Mouse (Mus musculus) regulatory T cell (primary cell): ENCODE data around the gene Pcyox1.
"Not testable (repeated sequence)": the region's sequence is repeated elsewhere in the genome, so short reads cannot be mapped to it uniquely, and the experiment has no call there.

ENCODE experiments used
- in situ Hi-C: fragments of 300-600 bp; cut with MboI, MseI; formaldehyde crosslinking; loops from one replicate; pipeline ENCODE4 v1.15.1; 2025; ENCODE audit warnings: high pct_unique_total_duplicates

The Pcyox1 gene

GRCm38 (mm10) chr6:86398986-86399385 lies 2.0 kb upstream of the Pcyox1 start:
- in situ Hi-C loops: no loop called here

DNA sequence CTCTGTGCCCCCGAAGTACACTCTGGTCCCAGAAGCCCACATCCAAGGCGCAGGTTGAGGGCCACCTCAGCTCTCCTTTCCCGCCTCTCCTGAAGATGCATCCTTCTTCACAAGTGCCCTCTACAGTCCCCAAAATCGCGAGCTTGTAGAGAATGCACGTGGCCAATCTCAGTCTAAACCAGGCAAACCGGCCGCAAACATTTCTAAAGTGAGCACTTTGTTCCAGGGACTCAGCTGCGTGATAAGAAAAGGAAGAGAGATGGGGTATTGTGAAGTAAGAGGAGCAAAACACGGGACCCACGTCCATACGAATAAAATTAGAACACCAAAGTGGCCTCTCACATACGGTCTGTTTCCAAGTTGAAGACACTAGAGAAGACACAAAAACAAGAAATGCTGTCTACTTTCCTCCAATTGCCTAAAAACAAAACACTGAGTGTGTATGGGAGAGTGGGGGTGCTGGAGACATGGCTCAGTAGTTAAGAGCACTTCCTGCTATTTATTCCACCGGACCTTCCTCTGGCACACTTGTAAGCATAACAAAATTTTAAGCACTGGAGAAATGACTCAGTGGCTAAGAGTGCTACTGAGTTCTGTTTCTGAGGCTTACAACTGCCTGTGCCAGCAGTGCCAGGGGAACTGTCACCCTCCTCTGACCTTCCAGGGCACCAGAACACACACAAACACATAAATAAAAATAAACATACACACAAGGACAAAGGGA lies 465 bp upstream of the Pcyox1 start:
- in situ Hi-C loops: no loop called here

DNA sequence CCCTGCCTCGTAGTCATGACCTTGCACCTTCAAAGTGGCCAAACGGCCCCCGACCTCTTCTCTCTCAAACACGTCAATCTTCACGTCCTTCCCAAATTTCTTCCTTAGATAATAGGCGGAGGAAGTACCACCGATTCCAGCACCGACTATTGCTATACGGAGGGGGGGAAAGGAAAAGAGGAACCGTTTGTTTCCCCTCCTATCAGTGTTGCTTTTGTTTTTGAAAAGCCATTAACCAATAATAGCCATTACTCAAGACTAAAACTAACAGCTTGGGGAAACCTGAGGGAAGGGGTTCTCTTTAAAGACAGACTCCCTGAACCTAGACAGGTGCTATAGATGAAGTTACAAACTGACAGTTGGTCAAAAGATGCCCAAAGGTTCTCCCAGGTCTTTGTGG lies 985 bp downstream of the Pcyox1 start:
- in situ Hi-C loops: no loop called here

GRCm38 (mm10) chr6:86395021-86395420 lies 1.9 kb downstream of the Pcyox1 start:
- in situ Hi-C loops: no loop called here

GRCm38 (mm10) chr6:86394078-86394720 lies 2.8 kb downstream of the Pcyox1 start:
- in situ Hi-C loops: no loop called here

GRCm38 (mm10) chr6:86393187-86393586 lies 3.8 kb downstream of the Pcyox1 start:
- in situ Hi-C loops: no loop called here

DNA sequence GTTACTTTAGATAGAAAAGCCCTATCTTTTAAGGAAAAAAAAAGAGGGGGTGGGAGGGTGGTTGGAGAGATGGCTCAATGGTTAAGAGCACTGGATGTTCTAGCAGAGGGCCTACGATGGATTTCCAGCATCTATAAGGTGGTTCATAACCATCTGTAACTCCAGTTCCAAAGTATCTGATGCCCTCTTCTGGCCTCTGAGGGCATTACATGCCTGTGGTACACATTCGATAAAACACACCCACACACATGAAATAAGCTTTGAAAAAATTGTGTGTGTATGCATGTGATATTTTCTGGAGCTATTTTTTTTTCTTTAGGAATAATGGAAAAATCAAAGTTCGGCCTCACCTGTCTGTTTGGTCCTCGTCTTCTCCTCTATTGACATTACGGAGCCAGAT lies 5.6 kb downstream of the Pcyox1 start:
- in situ Hi-C loops: no loop called here

GRCm38 (mm10) chr6:86388461-86388860 lies 8.5 kb downstream of the Pcyox1 start:
- in situ Hi-C loops: no loop called here

GRCm38 (mm10) chr6:86387313-86387712 lies 9.6 kb downstream of the Pcyox1 start:
- in situ Hi-C loops: no loop called here

DNA sequence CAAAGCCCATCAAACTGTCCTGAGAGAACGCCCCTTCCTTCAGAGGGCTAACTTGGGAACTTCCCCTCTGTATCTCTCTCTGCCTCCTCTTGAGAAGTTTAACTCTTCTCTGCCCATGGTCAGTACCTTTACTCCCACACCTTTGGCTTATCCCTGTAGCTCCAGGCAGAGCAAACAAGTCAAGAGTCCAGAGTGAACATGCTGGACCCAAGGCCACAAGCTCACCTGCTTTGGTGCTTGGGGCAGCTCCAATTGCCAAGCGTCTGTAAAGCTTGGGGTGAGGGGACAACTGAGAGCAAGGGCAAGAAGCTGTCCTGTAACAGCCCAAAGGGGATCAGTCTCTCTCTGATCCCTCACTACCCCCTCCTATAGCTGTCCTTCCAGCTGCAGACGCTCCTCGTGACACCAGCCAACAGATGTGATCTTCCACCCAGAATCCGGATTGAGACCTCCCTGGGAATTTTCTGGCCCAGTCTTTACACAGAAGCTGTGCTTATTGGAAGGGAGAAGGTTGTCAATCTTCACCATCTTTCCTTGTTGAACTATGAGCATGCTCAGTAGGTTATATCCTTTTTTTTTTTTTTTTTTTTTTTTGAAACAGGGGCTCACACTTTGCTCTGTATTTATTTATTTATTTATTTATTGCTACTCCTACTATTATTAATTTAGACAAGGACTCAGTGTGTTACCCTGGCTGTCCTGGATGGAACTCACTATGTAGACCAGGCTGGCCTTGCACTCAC lies 11.4 kb downstream of the Pcyox1 start:
- in situ Hi-C loops: no loop called here

GRCm38 (mm10) chr6:86384692-86385091 lies 12.3 kb downstream of the Pcyox1 start:
- in situ Hi-C loops: no loop called here

DNA sequence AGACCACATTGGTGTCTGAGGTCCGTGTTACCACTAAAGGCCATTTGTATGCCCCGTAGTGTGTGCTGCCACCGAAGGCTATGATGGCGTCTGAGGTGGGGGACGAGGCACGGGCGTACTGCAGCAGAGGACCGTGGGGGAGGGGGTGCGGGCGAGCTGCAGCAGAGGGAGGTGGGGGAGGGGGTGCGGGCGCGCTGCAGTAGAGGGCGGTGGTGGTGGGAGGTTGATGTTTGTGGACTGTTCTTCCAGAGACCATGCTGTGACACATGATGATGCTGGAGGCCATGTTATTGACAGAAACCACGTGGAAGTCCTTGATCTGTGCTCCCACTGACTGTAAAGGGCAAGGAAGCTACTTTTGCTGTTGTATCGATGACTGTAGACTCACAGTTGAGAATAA lies 13.6 kb downstream of the Pcyox1 start:
- in situ Hi-C loops: no loop called here

DNA sequence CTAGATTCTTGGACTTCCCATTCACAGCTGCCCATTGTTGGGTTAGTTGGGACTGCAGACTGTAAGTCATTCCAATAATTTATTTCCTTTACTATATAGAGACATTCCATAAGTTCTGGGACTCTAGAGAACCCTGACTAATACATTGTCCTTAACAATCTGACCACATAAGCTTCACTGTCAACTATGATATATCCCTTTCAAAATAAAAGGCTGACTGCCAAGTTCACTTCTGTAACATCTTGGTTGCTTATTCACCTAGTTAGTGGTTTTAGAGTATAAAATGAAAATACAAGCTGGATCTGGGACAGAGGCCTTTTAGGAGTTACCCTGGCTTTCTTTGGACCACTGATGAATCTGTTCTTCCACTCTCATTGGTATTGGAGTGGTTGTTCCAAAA lies 14.4 kb downstream of the Pcyox1 start:
- in situ Hi-C loops: no loop called here

DNA sequence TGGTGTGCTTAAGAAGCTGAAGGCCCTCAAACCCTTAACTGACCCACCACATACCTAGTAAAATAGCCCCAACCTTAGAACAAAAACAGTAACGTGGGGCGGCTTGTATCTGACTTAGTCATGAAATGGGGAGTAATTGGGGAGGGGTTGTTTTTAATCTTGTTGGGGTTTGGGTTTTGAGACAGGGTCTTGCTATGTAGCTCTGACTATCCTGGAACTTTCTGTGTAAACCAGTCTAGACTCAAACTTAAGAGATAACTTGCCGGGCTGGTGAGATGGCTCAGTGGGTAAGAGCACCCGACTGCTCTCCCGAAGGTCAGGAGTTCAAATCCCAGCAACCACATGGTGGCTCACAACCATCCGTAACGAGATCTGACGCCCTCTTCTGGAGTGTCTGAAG lies 16.8 kb downstream of the Pcyox1 start:
- in situ Hi-C loops: not testable (repeated sequence)

DNA sequence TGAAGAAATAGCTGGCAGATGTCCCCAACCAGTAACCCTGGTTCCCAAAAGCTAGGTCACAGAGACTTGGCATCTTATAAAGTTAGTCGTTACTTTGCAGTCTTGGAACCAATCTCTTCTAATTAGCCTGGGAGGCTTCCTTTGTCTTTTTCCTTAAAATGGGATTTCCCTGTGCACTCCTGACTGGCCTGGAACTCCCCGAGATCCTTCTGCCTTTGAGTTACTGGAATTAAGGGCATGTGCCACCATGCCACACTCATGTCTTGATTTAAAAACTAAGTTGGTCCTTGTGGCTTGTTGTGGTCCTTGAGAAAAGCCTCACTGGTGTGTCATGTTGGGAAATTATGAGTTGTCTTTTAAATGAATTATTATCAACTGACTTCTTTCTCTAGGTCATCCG lies 18.6 kb downstream of the Pcyox1 start:
- in situ Hi-C loops: no loop called here

DNA sequence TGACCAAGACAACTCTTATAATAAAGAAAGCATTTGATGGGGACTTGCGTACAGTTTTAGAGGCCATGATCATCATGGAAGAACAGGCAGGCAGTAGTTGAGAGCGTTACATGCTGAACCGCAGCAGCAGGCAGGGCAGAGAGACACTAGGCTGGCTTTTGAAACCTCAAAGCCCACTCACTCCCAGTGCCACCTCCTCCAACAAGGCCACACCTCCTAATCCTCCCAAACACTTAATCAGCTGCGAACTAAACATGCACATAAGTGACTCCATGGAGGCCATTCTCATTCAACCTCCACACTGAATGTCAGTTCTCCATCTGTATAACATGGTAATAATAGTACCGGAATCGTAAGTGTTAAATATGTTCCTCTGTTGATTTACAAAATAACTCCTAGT lies 23.4 kb downstream of the Pcyox1 start:
- in situ Hi-C loops: loop anchor here (25.0 kb wide), 1 partner anchor 461 kb away; the partner anchor contains the start of genes Nat8f1, Nat8f4 and Tprkb

- in situ Hi-C loops: loop anchor here (25.0 kb wide), 1 partner anchor 460 kb away; the partner anchor contains the start of genes Nat8f1, Nat8f4 and Tprkb
Observed at GRCm38 (mm10) chr6:86371950-86372516, 24.9 kb downstream of the Pcyox1 start.

GRCm38 (mm10) chr6:86371340-86371911 lies 25.5 kb downstream of the Pcyox1 start:
- in situ Hi-C loops: loop anchor here (25.0 kb wide), 1 partner anchor 459 kb away; the partner anchor contains the start of genes Nat8f1, Nat8f4 and Tprkb

DNA sequence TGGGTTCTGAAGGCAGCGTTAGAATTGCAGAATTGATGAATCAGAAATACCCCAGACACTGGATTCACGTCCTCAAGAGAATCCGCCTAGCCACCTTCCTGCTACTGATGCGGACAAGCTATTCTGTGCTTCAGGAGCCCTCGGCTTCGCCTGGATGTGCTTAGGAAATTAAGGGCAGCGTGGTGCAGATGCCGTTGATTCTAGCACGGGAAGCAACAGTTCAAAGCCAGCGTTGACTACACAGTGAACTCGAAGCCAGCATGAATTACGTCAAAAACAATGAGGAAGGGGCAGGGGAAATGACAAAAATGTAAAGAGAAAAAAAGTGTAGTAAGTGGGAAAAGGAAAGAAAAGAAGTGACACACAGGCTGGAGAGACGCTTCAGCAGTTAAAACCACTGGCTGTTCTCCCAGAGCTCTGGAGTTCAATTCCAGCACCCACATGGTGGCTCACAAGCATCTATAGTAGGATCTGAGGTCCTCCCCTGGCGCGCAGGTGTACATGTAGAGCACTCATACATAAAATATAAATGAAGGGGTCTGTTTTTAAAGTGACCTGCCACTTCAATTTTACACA lies 26.1 kb downstream of the Pcyox1 start, which contains the start of gene Snrpg:
Gene Snrpg, plus strand, starts transcription at position 541 of the 576 bp plus-strand sequence.
- in situ Hi-C loops: loop anchor here (25.0 kb wide), 1 partner anchor 459 kb away; the partner anchor contains the start of genes Nat8f1, Nat8f4 and Tprkb

DNA sequence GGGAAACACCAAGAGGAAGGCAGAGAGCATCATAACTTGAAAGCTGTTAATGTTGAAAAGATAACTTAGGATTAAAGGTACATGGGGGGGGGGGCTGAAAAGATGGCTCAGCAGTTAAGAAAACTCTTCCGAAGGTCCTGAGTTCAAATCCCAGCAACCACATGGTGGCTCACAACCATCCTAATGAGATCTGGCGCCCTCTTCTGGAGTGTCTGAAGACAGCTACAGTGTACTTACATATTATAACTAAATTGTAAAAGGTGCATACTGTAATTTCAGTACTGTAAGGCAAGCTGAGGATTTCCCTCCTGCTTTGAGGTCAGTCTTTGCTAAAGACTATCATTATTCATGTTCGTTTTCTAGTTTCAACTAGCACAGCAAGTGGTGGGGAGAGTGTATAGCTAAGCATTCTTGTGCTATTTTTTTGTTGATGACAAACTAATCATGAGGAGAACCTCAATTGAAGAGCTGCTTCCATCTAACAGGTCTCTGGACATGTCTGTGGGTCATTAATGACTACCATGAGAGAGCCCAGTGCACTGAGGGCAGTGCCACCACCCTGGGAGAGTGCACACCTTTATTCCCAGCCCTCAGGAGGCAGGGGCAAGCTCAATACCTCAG lies 26.8 kb downstream of the Pcyox1 start:
- in situ Hi-C loops: loop anchor here (25.0 kb wide), 1 partner anchor 458 kb away; the partner anchor contains the start of genes Nat8f1, Nat8f4 and Tprkb
